Mouse (Mus musculus): ENCODE measurements at regions not wholly inside any gene's neighbourhood (a gene's known extent, or its start where the extent isn't known, plus 50 kb on each side); places are given as distances from the start of the nearest gene placed in this dataset.
"Not testable (repeated sequence)": the region's sequence is repeated elsewhere in the genome, so short reads cannot be mapped to it uniquely, and the experiment has no call there.

DNA sequence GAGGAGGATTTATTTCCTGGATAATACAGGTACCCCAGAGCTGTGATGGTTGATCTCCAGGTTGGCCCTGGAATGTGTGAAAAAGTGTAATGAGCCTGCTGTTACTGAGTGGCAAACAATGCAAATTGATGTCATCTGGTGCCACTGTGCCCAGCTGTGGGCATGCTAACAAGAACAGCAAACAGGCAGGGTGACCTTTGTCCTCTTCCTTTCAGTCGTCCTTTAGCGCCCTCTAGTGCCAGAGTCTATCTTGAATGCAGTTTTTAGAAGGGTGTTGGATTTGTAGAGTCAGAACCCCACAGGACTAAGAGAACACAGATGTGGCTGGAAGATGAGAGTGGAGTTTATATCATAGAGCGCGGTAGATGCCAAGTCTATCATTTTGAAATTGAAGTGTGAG lies 164.3 kb downstream of the Sdhaf3 start:
- peak in 1 of 2 experiments; percentile 13 for DNase-seq (ENCODE audit: low spot score in 2 of 2)

- no peak for DNase-seq (ENCODE audit: low spot score in 2 of 2)
Observed at GRCm38 (mm10) chr6:7133042-7133441, 177.2 kb downstream of the Sdhaf3 start.

DNA sequence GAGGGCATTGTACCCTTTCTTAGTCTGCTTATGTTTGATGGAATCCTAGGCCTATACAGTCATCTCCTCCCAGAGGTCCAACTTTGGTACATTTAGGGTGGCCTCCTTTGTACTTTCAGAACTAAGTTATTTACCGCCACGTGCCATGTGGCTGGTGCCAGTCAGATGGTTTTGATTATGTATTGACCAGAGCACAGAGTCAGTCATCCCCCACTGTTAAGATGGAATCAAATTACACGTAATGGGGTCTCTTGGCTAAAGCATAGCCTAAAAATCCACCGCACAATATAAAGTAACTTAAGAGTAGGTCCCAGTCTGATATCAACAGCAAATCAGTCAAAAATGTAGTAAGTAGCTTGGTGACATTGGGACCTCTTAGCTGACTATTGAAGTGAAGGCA lies 178.3 kb downstream of the Sdhaf3 start:
- DNase-seq (ENCODE audit: low spot score in 2 of 2) = no peak

- DNase-seq (ENCODE audit: low spot score in 2 of 2) = no peak
Observed at GRCm38 (mm10) chr6:7134888-7135287, 179.1 kb downstream of the Sdhaf3 start.

DNA sequence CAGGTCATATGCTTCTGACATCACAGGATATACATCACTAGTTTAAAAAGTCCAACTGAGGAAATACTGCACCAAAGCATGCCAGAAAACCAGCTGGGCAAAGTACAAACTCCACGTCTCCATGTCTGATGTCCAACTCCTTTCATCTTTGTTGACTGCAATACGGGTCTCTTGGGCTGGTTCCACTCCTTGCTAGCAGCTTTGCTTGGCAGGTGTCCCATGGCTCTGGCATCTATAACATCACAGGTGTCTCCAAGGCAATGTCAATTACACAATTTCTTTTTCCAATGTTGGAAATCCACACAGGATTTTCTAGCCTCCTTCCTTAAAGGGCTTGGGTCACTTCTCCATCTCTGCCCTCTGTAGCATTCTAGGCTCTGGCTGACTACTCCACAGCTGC lies 225.9 kb downstream of the Sdhaf3 start:
- no peak for DNase-seq (ENCODE audit: low spot score in 2 of 2)

DNA sequence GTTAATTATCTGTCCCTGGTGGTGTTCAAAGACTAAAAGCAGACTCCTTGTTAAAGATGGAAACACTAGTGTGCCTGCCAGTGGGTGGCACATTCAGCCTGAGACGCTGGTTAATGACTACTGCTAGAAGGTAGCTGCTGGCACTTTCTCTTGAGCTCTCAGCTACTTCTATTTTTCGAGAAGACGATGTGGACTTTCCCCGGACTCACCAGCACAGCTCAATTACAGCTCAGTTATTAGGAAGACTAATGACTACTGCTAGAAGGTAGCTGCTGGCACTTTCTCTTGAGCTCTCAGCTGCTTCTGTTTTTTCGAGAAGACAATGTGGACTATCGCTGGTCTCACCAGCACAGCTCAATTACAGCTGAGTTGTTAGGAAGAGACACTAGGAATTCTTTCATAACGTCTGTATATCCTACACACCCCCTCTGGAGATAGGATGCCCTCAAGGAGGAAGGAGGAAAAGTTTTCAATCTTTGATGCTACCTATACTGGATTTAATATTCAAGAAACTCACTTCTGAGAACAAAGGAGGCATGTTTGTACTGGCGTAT lies 243.3 kb downstream of the Sdhaf3 start:
- DNase-seq (ENCODE audit: low spot score in 2 of 2) = no peak

- DNase-seq (ENCODE audit: low spot score in 2 of 2) = peak; percentile 4 to 8
Observed at GRCm38 (mm10) chr6:7215880-7216279, 260.1 kb downstream of the Sdhaf3 start.

- DNase-seq (ENCODE audit: low spot score in 2 of 2) = no peak
Observed at GRCm38 (mm10) chr6:7252286-7252685, 296.5 kb downstream of the Sdhaf3 start.

DNA sequence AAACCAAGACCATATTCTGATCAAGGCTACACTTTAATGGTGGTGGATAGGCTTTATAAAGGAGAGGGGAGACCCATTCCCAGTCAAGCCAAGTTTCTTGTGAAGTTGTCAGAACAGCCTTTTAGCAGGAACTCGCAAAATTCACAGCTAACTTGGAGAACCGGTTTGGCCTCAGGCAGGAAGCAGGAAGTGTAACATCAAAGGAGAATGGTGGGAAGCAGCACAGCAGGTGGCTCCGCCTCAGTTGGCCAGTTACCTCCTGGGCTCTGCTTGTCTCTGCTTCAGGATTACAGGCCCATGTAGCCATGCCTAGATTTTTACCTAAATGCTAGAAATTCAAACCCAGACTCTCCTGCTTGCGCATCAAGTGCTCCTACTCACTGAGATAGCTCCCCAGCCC lies 277.2 kb upstream of the Tac1 start:
- no peak for DNase-seq (ENCODE audit: low spot score in 2 of 2)

DNA sequence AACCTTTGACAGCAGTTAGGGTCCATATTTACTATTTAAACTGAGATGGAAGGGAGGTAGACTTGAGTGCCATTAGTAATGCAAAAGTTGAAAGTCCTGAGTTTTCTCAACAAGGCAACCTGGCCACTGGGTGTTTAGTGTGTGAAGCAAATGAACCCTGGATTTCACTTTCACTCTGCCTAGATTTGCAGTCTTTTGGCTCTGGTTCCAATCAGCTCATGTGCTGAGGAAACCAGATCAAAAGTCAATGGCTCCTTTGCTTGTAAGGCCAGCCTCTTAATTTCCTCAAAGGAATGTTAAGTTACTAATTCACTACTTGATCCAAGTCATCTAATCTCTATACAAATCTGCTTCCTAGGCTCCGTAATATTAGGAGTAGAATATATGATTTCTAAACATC lies 247.7 kb upstream of the Tac1 start:
- no peak for DNase-seq (ENCODE audit: low spot score in 2 of 2)

DNA sequence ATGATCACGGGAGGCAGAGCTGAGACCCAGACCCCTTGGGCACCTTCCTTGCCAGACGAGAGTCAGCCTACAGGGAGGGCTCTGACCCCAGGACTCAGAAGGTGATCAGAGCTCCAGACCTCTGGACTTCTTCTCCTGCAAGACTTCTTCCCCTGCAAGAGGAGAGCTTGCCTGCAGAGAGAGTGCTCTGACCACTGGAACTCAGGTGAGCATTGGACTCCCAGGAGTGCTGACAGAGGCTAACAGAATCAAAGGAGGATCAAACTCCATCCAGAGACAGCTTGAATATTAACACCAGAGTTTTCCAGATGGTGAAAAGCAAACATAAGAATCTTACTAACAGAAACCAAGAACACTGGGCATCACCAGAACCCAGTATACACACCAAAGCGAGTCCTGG lies 241.2 kb upstream of the Tac1 start:
- DNase-seq (ENCODE audit: low spot score in 2 of 2) = no peak

DNA sequence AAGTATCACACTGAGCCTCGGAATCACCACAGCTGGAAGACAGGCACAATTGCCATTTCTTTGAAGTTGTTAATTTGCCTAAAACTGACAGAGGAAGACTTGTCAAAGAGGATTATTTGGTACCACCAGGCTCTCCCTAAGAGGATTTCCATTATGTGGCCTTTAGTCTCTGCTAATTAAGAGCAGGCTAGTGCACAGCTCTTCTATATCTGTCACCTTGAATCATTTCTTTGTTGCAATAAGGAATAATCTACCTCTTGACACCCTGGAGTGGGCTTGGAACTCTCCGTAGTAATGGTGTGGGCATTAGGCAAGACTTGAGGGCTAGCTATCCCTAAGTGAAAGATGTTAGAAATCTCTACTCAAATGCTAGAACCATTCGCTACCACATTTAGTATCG lies 227.7 kb upstream of the Tac1 start:
- DNase-seq (ENCODE audit: low spot score in 2 of 2) = no peak

DNA sequence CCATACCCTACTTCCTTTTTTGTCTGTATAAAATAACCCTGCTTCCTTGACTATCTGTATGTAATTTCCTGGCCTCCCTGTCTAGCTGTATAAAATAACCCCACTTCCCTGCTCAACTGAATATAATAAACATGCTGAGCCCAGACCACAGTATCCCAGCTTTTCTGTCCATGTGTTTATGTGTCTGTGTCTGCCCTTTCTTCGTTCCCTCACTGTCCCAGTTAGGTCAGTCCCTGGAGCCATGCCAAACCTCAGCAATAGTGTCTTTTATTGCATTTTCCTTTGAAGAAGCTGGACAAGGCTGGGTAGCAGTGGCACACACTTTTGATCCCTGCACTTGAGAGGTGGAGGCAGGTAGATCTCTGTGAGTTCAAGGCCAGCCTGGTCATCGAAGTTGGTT lies 198.0 kb upstream of the Tac1 start:
- no peak for DNase-seq (ENCODE audit: low spot score in 2 of 2)

DNA sequence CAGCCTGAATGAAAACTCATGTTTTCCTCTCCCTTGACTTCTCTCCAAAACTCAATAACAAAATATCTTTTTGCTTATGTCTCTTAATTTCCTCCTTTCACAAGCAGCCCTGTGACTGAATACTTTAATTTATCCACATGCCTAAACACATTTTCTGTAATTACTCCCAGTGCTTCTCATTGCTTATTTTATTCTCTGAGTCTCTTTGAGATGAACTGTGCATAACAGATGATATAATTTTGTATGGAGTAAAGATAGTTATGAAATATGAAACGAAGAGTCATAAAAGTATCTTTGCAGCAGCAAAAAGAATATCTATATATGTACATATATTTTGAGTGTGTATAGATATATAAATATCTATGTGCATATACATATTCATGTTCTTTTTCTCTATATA lies 187.5 kb upstream of the Tac1 start:
- no peak for DNase-seq (ENCODE audit: low spot score in 2 of 2)

- no peak for DNase-seq (ENCODE audit: low spot score in 2 of 2)
Observed at GRCm38 (mm10) chr6:7374629-7375028, 180.1 kb upstream of the Tac1 start.

DNA sequence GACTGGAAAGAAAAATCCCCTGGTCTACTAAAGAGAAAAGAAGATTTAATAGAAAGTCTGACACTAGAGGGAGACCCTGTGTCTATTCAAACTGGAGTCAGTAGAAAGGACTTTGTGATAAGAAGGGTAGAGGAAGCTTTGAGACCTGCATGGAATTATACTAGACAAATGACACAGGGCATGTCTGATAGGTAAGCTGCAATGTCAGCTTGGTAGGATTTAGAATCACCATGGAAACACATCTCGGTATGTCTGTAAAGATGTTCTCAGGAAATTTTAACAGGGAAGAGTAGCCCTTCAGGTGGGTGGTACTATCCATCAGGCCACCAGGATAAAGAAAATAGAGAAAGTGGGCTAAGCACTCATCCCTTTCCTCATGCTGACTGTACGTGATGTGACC lies 178.8 kb upstream of the Tac1 start:
- DNase-seq (ENCODE audit: low spot score in 2 of 2) = no peak

DNA sequence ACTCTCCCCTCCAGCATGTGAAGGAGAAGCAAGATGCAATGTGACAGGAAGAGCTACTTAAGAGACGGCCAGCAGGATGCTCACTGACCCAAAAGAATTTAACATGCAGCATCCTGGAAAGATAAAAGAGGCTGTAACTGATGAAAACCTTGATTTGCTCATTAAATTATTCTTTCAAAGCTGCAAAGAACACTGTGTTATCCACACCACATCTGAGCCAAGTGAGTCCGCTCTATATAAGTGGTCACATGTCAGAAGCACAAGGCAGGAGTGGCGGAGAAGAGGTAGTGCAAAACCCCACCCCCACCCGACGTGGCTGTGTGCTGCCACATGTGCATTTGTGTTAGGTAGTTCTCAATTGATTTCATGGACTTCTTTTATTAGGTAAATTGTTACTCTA lies 176.0 kb upstream of the Tac1 start:
- DNase-seq (ENCODE audit: low spot score in 2 of 2) = no peak

DNA sequence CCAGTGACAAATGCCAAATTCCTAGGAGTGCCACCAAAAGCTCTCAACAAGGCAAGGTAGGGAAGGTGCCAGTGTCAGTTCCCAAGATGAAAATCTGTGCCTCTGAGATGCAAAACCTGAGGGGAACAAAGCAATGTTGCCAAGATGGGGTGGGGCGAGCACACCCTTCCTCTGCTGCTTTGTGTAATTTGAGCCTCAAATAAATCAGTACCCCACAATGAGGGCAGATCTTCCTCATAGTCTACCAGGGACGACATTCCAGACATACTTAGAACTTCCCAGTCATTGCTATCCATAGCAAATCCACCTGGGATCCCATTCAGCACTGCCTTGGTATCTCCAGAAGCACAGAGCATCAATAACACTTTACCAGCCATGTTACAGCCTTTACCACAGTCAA lies 129.9 kb upstream of the Tac1 start:
- no peak for DNase-seq (ENCODE audit: low spot score in 2 of 2)

DNA sequence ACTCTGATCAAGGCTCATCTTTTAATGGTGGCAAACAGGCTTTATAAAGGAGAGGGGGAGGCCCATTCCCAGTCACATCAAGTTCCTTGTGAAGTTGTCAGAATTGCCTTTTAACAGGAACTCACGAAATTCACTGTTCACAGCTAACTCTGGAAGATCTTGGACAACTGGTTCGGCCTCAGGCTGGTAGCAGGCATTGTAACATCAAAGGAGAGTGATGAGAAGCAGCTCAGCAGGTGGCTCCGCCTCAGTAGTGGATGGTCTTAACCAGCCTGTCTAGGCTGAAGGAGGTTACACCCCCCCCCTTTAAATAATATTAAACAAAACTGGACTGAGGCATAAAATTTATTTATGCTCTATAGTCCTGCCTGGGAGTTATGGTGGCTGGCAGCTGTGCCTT lies 113.0 kb upstream of the Tac1 start:
- DNase-seq (ENCODE audit: low spot score in 2 of 2) = no peak

- not testable (repeated sequence) for DNase-seq (ENCODE audit: low spot score in 2 of 2)
Observed at GRCm38 (mm10) chr6:7442286-7442685, 112.4 kb upstream of the Tac1 start.

GRCm38 (mm10) chr6:7455881-7456280 lies 98.8 kb upstream of the Tac1 start:
- DNase-seq (ENCODE audit: low spot score in 2 of 2) = no peak

DNA sequence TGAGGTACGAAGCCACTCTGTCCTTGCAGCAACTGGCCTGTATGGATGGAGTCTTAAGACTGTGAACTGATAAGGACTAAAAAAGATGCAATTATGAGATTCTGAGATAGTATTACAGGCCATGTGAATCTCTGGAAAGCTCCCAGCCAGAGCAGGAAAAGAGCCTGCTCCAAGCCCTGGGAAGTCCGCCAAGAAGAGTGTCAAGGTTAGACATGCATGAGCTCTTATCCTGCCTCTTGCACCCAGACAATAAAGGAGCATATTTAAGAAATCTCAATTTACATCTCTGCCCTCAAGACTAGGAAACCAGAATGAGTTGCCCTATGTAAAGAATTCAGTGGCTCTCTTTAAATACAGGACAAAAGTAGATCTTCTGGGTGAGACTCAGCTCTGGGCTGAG lies 90.8 kb upstream of the Tac1 start:
- DNase-seq (ENCODE audit: low spot score in 2 of 2) = no peak

GRCm38 (mm10) chr6:7464346-7464745 lies 90.3 kb upstream of the Tac1 start:
- DNase-seq (ENCODE audit: low spot score in 2 of 2) = no peak

- no peak for DNase-seq (ENCODE audit: low spot score in 2 of 2)
Observed at GRCm38 (mm10) chr6:7472366-7473026, 82.2 kb upstream of the Tac1 start.

Measured in frontal cortex, postnatal 14 days (tissue).